Mouse (Mus musculus) liver, postnatal 0 days (tissue): ENCODE data around the gene Psmc3ip.

Experiments
- CTCF ChIP-seq: sonication (generic); IDR thresholded peaks from 2 replicates; pipeline ENCODE4 v1.5.1; 2016; ENCODE audit warnings: antibody characterized with exemption, low read depth
- EP300 ChIP-seq: IDR thresholded peaks from 2 replicates; pipeline ENCODE4 v1.6.1; 2016; ENCODE audit warnings: antibody characterized with exemption, low read depth, mild to moderate bottlenecking

DNA sequence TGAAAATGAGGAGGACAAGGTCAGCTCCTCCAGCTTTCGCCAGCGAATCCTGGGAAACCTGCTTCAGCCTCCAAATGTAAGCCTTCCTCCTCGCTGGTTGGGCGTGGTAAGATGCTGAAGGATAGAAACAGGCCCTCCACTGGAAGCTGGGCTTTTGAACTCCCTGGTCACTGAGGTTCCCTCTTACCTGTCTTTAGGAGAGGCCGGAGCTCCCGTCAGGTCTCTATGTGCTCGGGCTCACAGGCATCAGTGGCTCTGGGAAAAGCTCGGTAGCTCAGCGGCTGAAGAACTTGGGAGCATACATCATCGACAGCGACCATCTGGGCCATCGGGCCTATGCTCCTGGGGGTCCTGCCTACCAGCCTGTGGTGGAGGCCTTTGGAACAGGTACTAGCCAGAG is 10.4 kb downstream of the Psmc3ip start:
- TF ChIP-seq EP300, result no peak
- no peak for TF ChIP-seq CTCF
